Mouse (Mus musculus): ENCODE measurements around the gene Ap4b1.

The Ap4b1 gene

DNA sequence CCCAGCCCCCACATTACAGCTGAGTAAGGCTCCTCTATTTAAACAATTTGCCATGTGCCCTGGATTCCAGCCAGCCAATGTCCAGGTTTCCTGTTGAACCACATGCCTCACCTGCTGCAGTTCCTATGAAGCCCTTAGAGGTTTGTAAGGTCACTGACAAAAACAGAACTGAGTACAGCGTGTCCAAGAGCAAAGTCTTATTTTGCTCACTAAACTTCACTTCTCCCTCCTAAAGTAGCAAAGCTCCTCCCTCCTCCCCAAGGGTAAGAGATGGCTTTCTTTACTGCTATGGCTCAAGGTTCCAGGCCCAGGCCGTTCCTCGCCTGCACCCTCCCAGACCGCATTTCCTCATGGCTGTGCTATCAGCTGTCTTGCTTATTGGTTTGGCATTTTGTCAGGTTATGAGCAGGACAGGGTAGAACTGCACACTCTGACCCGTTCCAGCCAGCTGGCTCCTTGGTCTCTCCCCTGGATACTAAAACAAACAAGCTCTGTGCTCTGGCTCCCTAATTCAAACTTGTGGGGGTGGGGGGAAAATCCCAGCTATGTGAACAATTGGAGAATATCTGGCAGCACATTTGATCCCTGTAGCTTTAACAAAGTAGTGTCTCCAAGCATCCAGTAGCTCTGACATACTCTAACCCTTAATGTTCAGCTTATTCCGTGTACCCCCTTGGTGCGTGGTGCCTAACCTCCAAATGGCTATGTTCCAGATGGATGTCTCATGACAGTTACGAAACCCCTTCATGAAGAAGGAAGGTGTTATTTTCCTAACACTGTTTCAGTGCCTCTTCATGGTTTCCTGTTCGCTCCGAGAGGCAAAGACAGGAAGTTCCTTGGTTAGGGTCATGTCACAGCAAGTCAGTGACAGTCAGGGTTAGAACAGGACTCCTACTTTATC, 7.4 kb upstream of the Ap4b1 start:
- in situ Hi-C loops (cut with MboI, MseI) = no loop called here

DNA sequence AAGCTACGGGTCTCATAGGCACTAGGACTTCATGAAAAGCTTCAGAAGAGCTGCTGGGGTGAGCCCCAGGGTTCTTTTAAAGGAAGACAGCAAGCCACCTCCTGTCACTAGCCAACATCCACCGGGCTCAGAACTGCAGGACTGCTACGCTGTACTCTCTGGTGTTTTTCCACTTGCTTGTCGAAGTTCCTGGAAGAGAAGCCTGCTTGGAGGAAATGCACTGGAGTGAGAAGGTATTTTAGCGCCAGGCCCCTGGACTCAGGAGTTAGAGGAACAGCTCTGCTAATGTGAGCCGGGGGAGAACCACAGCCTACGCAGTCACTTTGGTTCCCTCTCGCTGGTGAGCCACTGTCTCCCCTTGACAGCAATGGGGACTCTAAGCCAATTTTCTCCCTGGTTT, 6.5 kb upstream of the Ap4b1 start:
- in situ Hi-C loops (cut with MboI, MseI) = no loop called here

DNA sequence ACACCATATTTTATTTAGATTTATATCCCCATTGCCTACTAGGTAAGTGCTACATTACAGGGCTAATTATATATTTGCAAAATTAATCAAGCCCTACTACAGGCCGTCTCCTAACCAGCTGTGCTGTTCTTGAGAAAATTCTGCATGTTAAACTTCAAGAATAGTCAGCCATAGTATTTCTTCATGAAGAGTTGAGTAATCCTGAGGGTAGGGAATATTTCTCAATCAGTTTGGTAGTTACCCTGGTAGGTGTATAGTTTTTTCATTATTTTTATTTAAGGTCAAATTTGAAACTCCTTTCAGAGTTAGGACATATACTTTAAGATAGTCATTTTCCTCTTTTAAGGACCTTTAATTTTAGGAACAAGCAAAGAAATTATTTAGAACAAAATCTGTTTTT, 3.6 kb upstream of the Ap4b1 start:
- in situ Hi-C loops (cut with MboI, MseI) = no loop called here

- in situ Hi-C loops (cut with MboI, MseI) = no loop called here
Observed at GRCm38 (mm10) chr3:103809799-103810150, 455 bp downstream of the Ap4b1 start.

GRCm38 (mm10) chr3:103810967-103811366, 1.6 kb downstream of the Ap4b1 start:
- in situ Hi-C loops (cut with MboI, MseI) = no loop called here

GRCm38 (mm10) chr3:103827548-103827947, 18.2 kb downstream of the Ap4b1 start:
- in situ Hi-C loops (cut with MboI, MseI) = loop anchor here (5.0 to 25.0 kb wide), 2 partner anchors 60 to 410 kb away; no protein-coding TSS in a partner anchor

GRCm38 (mm10) chr3:103829036-103829435, 19.7 kb downstream of the Ap4b1 start:
- in situ Hi-C loops (cut with MboI, MseI) = loop anchor here (5.0 to 25.0 kb wide), 2 partner anchors 58 to 408 kb away; no protein-coding TSS in a partner anchor

DNA sequence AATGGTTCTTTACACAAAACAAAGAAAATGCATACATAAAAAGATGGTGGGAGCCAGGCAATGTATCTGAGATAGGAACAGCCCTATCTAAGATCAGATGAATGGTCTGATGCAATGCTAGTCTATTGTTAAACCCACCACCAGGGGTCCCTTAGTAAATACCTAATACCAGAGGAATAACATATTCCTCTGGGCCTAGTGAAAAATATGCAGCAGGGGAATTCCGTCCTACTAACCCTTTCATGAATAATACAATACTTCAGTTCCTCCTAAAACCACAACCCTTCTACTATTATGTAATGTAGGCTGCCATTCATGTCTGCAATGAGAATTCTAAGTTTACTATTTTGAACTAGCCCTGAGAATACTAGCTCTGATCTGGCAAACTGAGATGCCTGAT, 21.4 kb downstream of the Ap4b1 start:
- in situ Hi-C loops (cut with MboI, MseI) = loop anchor here (25.0 kb wide), 1 partner anchor 407 kb away; no protein-coding TSS in a partner anchor

DNA sequence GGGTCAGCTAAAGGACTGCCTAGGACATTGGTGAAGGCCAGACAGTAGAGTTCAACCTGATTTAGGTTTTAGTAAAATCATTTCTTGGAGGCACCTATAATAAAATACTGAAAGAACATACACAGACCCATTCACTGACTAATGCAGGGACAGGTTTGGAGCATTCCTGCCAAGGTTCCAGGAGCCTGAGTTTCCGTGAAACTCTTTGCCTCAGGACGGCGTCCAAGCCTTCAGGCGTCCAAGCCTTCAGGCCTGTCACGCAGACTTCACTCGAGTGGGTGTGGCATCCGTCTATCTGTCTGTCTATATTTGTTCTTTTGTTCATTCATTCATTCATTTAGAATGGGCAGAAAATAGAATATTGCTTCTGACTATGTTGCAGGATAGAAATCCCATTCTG, 21.8 kb downstream of the Ap4b1 start:
- in situ Hi-C loops (cut with MboI, MseI) = loop anchor here (25.0 kb wide), 1 partner anchor 406 kb away; no protein-coding TSS in a partner anchor

GRCm38 (mm10) chr3:103832426-103832825, 23.1 kb downstream of the Ap4b1 start, which contains the start of gene Bcl2l15:
Gene Bcl2l15 (plus strand): TSS chr3:103832601.
- in situ Hi-C loops (cut with MboI, MseI) = loop anchor here (25.0 kb wide), 1 partner anchor 405 kb away; no protein-coding TSS in a partner anchor

DNA sequence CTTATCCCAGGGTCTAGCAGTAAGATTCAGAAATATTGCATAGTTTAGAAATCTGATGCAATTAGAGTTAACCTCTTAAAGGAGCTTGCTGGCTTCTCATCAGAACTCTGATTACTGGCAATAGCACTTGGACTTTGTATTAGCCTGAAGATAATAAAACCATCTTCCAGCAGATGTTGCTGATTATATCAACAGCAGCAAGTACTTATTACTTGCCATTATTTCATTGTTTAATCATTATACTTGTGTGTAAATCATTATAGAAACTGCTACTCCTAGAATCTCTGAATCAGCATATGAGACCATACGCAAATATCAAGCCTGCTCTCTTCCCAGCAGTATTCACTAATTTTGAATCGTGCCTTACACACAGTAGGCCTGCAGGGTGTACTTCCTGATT, 24.7 kb downstream of the Ap4b1 start:
- in situ Hi-C loops (cut with MboI, MseI) = loop anchor here (25.0 kb wide), 1 partner anchor 403 kb away; no protein-coding TSS in a partner anchor

GRCm38 (mm10) chr3:103835272-103835950, 26.1 kb downstream of the Ap4b1 start:
- in situ Hi-C loops (cut with MboI, MseI) = loop anchor here (25.0 kb wide), 1 partner anchor 402 kb away; no protein-coding TSS in a partner anchor

DNA sequence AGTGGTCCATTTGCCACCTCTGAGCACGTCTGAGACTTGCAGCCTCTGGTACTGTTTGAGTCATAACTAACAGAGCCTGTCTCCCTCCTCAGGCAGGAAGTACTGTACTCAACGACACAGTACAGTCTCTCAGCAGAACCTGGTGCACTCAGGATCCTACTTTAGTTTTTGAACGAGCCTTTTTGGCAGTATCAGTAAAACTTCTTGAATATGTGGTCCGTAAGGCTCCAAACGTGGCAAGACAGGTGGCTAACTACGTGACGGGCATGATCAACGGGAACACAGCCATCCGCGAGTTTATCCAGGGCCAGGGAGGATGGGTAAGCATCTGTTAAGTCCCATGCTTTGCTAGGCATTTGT, 26.6 kb downstream of the Ap4b1 start:
- in situ Hi-C loops (cut with MboI, MseI) = loop anchor here (25.0 kb wide), 1 partner anchor 401 kb away; no protein-coding TSS in a partner anchor

- in situ Hi-C loops (cut with MboI, MseI) = loop anchor here (25.0 kb wide), 1 partner anchor 401 kb away; no protein-coding TSS in a partner anchor
Observed at GRCm38 (mm10) chr3:103836453-103836852, 27.1 kb downstream of the Ap4b1 start.

- in situ Hi-C loops (cut with MboI, MseI) = loop anchor here (25.0 kb wide), 1 partner anchor 398 kb away; no protein-coding TSS in a partner anchor
Observed at GRCm38 (mm10) chr3:103839711-103840110, 30.4 kb downstream of the Ap4b1 start.

DNA sequence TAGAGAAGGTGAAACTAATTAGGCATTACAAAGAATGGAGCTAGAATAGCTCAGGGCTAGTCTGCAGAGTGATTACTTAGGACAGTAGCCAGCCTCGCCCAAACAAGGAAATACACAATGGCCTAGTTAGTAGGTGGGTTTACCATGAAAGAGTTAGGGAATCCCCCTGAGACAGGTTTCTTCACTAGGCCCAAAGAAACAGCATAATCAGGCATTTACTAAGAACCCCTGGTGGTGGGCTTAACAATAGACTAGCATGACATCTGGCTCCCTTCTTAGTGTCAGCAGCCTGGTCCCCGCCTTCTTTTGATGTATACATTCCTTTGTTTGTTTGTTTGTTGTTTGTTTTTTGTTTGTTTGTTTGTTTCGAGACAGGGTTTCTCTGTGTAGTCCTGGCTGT, 30.9 kb downstream of the Ap4b1 start:
- in situ Hi-C loops (cut with MboI, MseI) = loop anchor here (25.0 kb wide), 1 partner anchor 397 kb away; no protein-coding TSS in a partner anchor

GRCm38 (mm10) chr3:103840946-103841345, 31.6 kb downstream of the Ap4b1 start:
- in situ Hi-C loops (cut with MboI, MseI) = loop anchor here (25.0 kb wide), 1 partner anchor 396 kb away; no protein-coding TSS in a partner anchor

GRCm38 (mm10) chr3:103850644-103851363, 41.5 kb downstream of the Ap4b1 start:
- in situ Hi-C loops (cut with MboI, MseI) = loop anchor here (5.0 kb wide), 1 partner anchor 36 kb away; no protein-coding TSS in a partner anchor

DNA sequence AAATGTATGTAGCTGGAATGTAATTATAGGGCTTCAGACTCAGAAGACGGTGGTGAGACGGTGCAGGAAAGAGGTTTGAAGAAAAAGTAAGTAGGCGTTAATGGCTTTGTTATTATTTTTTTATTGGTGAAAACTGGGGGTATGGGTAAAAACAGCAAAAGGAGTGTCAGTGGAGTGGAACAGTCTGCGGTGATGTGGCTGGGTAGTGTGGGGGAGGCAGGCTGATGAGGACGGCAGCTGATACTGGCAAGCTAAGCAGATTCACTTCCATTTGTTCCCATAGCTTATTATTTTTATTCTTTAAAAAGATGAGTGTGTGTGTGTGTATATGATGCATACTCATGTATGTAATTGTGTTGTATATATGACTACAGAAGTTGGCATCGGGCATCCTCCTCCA, 42.2 kb downstream of the Ap4b1 start:
- in situ Hi-C loops (cut with MboI, MseI) = loop anchor here (5.0 kb wide), 1 partner anchor 36 kb away; no protein-coding TSS in a partner anchor

GRCm38 (mm10) chr3:103851882-103852281, 42.6 kb downstream of the Ap4b1 start:
- in situ Hi-C loops (cut with MboI, MseI) = loop anchor here (5.0 kb wide), 1 partner anchor 35 kb away; no protein-coding TSS in a partner anchor
